Mouse (Mus musculus) frontal cortex, adult 2 months (tissue): Measurements from ENCODE around the gene Tmem19. TPM values are rescaled to one million over a fixed set of nuclear protein-coding genes. Genes with fewer than 3 reads are reported as not detected.

Experiments used
- DNase-seq, 2 experiments: peaks; one replicate each; pipeline ENCODE4 v3.0.0; 2022; ENCODE audit warnings: low spot score in 1 of 2; ENCODE audit errors: extremely low spot score in 1 of 2
- polyA plus RNA-seq: library from polyadenylated mRNA; depleted of rRNA; stranded (reverse); fragments of >200 nt; gene quantifications from 2 replicates; pipeline ENCODE4 v1.2.3, GENCODE M21; 2012; rRNA removed

Gene Tmem19
- polyA plus RNA-seq, 1 experiment = 32.6 TPM

DNA sequence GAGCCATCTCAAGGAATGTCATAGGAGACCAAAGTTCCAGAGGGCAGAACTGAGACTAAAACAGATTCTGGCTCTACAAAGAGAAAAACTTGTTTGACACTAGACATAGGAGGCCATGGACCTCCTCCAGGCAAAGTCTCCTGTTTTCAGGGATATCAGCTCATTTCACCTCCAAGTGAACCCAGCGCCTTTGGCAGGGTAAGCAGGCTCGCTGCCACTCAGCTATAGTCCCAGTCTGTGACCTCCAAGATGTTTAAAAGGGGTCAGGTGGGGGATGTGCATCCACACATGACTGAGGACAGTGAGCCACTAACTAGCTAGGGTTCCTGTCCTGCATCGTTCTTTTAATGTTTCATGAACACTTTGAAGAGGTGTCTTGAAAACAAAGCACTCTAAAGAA is 49.6 kb downstream of the Tmem19 start:
- DNase-seq = no peak

DNA sequence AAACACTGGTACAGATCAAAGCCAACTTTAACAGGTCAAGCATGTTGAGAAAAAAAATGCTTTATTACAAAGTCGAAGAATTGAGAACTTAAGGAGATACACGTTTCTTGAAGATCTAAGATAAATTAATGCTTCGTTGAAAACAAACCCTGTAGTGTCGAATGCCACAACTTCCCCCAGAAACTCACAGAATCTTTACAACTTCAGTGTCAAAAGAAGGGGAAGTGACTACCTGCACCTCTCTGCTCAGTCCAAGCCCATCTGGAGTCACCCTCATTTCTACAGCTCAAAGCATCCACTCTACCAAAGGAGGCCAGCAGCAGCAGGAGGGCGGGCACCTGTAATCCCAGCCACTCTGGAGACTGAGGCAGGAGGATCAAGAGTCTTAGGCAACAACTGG is 50.1 kb downstream of the Tmem19 start:
- DNase-seq = no peak

DNA sequence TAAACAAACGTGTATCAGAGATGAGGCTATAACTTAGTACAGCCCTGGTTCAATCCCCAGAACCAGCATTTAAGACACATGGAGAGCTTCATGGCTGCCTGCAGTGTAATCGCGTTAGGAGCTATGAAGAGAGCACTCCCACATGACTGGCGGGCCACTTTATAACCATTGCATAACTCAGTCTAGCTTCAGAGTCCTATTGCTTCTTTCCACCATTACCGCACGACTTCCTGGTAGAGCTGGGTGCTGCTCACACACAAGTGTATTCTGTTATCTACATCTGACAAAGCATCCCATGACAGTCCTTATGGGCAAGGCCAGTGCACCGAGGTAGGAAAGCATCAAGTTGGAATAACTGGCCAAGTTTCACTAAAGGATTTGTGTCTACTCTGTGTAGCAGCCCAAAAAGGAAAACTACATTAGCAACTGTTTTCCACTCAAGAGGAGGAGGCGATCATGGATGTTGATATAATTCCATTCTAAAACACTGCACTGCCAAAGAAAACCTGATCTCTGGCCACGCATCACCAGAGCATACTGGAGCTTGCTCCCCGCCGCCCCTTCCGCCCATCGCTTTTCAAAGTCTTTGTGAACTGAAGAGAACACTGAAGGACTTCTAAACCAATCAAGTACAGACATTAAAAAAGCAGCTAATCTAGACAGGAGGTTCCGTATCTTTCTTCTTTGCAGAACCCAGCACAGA is 50.9 kb downstream of the Tmem19 start:
- DNase-seq = no peak

DNA sequence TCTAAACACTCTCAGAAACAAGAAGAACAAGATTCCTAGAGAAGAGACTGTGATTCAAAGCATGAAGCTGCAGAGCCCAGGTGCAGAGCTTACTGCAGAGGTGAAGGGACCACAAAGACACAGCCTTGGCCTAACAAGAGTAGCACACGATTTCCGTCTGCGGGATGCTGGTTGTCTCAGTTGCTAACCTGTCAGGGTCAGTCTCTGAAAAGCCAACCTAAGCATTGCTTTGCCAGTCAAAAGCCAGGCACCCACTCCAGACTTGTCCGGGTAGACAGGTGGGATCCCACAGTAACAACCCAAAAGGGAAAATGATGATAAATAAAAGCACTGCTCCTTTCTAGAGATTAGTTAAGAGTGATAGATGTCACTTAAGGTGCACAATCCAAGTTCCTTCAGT is 53.1 kb downstream of the Tmem19 start:
- DNase-seq = no peak

DNA sequence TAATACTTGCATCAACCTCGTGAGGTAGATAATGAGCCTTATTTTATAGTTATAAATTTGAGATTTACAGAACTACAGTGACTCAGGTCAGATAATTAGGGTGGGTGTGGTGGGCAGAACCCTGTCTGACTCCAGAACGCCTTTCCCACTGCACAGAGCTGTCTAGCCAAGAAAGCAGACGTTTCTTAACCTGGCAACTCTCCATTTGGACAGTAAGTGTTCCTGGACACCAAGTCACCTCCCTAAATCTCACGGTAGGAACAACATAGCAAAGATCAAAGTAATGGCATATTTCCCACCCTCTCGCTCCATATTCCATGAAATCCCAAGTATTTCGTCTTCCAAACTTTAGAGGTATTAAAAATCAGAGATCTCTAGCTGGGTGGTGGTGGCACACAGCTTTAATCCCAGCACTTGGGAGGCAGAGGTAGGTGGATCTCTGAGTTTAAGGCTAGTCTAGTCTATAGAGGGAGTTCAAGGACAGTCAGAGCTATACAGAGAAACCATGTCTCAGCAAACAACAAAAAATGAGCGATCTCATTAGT is 54.9 kb downstream of the Tmem19 start:
- DNase-seq = no peak

DNA sequence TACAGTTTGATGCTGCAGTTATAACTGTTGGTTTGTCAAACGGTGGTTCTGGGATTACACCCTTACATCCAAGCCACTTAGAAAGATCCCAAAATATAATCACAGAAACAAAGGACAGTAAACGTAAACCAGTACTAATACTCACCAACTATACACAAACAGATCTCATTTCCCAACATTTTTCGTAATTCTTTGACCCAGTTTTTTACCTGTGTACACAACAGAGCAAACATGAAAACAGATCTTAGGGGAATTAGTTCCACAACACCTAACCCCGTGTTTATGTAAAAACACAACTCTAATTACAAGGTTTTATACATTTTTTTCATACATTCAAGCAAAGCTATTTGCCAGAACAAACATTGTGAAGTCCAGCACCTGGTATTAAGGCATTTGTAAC is 63.6 kb downstream of the Tmem19 start:
- DNase-seq = no peak

DNA sequence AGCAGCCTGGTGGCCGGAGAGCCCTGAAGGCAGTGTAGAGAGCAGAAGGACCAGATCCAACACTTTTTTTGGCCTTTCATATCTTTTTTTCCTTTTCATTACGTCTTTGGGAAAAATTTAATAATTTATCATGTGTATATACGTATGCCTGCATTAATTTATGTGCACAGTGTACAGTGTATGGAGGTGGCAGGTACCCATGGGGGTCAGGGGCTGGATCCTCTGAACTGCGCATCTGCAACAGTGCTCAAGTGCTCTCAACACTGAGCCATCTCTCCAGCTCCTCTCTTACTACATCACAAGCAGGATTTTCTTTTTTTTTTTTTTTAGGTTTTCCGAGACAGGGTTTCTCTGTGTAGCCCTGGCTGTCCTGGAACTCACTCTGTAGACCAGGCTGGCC is 64.7 kb downstream of the Tmem19 start:
- DNase-seq = no peak

DNA sequence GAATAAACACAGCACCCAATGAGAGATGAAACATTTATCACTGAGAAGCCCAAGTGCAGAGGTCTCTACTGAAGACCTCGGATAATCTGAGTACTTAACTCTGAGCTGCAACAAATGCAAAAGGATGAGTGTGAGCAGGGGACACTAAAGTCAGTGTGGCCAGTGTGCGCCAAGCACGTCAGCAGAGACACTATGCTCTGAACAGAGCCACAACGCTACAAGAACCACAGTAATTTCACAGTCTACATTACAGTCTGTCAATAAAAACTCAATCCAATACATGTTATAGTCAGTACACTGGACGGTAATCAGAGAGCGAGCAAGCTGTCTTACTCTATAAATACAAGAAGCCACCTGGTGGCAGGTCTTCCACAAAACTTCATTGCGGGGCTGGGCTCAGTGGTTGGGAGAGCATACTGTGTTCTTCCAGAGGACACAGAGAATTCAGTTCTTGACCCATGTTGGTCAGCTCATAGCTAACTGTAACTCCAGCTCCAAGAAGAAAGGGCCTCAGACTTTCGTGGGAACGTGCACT is 65.8 kb downstream of the Tmem19 start:
- DNase-seq = no peak

DNA sequence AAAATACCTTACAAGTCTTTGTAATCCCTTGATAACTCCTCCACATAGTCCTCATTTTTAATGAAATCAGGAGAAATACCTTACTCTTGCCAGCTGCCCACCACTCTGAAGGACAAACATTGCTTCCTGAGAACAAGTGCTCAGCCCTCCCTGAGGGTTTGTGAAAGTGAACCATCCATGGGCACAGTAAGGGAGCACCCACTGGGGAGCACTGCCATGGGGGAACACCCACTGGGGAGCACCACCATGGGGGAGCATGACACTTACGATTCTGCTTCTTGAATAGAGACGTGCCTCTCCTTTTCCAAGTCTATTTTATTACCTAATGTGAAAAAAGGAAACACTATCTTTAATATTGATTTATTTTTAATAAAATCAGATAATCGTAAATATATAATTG is 67.1 kb downstream of the Tmem19 start:
- DNase-seq = no peak

DNA sequence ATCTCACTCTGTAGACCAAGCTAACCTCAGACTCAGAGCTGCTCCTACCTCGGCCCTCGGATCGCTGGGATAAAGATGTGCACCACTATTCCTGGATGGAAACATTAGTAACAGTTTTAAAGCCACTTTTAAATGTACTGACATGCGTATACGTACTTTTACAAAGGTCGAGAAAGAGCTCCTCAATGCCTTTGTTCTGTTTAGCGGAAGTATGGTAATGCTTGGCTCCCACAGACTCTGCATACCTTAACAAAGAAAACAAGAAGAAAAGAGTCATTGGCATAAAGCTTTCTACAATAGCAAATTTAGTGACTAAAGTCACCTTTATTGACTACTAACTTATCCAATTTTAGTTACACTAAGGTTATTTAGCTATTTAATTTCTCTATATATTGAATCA is 67.6 kb downstream of the Tmem19 start:
- DNase-seq = no peak

DNA sequence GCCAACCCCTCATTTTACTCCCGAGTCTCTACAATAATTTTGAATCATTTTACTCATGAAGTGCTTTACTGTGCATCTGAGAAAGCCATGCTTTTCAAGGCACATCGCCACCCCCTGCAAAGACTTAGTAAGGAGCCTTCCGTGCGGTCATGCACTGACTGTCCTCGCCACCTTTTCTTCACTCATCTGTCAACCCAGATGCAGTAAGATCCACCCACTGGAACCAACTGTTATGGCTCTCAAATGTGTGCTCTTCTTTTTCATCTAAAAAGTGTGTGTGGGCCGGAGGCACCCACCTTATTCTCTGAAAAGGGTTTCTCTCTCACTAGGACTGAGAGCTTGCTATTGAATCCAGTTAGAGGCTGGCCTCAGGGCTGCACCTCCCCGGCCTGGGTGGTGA is 68.4 kb downstream of the Tmem19 start:
- peak in 1 of 2 experiments; percentile 47 for DNase-seq

DNA sequence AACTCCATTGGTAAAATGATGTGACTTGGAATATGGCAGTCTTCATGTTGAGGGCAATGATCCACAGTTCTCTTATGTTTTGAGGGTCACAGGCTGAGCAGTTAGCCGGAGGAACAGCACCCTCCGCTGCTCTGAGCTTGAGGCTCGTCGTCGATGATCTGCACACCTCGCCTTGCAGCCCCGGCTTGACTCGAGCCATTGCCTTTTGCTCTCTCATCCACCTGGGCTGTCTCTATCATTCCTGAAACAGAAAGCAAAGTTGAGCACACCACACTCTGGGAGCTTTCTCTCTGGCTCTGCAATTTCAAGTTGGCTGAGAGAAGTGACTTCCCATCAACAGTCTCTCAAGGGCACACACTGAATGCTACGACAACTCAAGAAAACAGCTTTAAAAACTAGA is 71.6 kb downstream of the Tmem19 start:
- DNase-seq = no peak

Other genes with a start within 250 kb of the Tmem19 start
- gene Tph2, start 177.5 kb downstream of the Tmem19 start, polyA plus RNA-seq = 0.50 and 1.3 TPM in 2 replicates
- 25.5 and 27.3 TPM in 2 replicates for gene Tbc1d15, start 111.0 kb downstream of the Tmem19 start, polyA plus RNA-seq
- 43.9 and 45.1 TPM in 2 replicates for gene Rab21, start 46.9 kb downstream of the Tmem19 start, polyA plus RNA-seq
- gene Thap2, start 21.9 kb upstream of the Tmem19 start, polyA plus RNA-seq = 13.9 and 14.1 TPM in 2 replicates
- gene Zfc3h1, start 22.5 kb upstream of the Tmem19 start, polyA plus RNA-seq = 109 and 118 TPM in 2 replicates
- gene A930009A15Rik, start 207.5 kb upstream of the Tmem19 start, polyA plus RNA-seq = 0.86 and 0.90 TPM in 2 replicates
- 41.2 and 43.5 TPM in 2 replicates for gene Lgr5, start 225.3 kb upstream of the Tmem19 start, polyA plus RNA-seq